Mouse (Mus musculus) intestine, embryonic 16.5 days (tissue): ENCODE data around the gene C130050O18Rik. TPM values are rescaled to one million over a fixed set of nuclear protein-coding genes. Genes with fewer than 3 reads are reported as not detected.

Experiments
- ATAC-seq: fragments of 200-750 bp; cut with Nextera tagmentation; 2 replicates; pipeline ENCODE4 v1.8.0; 2017; ENCODE audit warnings: moderate TSS enrichment, moderate library complexity
- H3K27ac ChIP-seq: fragments of 300-500 bp; sonication (generic); 2 replicates; pipeline ENCODE4 v1.5.1; 2014; ENCODE audit warnings: mild to moderate bottlenecking, low read length
- H3K27me3 ChIP-seq: fragments of 300-500 bp; sonication (generic); replicated peaks from 2 replicates; pipeline ENCODE4 v1.6.1; 2014; ENCODE audit warnings: low read length, control low read depth, mixed read lengths; ENCODE audit not compliant: control insufficient read depth, insufficient read depth
- H3K36me3 ChIP-seq: fragments of 300-500 bp; sonication (generic); 2 replicates; pipeline ENCODE4 v1.6.1; 2014; ENCODE audit warnings: low read length, control low read depth; ENCODE audit not compliant: control insufficient read depth, insufficient read depth
- H3K4me1 ChIP-seq: fragments of 300-500 bp; sonication (generic); 2 replicates; pipeline ENCODE4 v1.6.1; 2014; ENCODE audit warnings: low read length, control low read depth, mixed read lengths; ENCODE audit not compliant: control insufficient read depth, insufficient read depth
- H3K4me2 ChIP-seq: fragments of 300-500 bp; sonication (generic); 2 replicates; pipeline ENCODE4 v1.6.1; 2014; ENCODE audit warnings: low read depth, low read length, control low read depth
- H3K4me3 ChIP-seq: fragments of 300-500 bp; sonication (generic); 2 replicates; pipeline ENCODE4 v1.5.1; 2014; ENCODE audit warnings: mild to moderate bottlenecking, low read length
- H3K9ac ChIP-seq: fragments of 300-500 bp; sonication (generic); 2 replicates; pipeline ENCODE4 v1.6.1; 2014; ENCODE audit warnings: low read depth, low read length
- H3K9me3 ChIP-seq: fragments of 300-500 bp; sonication (generic); 2 replicates; pipeline ENCODE4 v1.6.1; 2016; ENCODE audit warnings: low read length, control low read depth; ENCODE audit not compliant: control insufficient read depth
- WGBS: fragments of 180-500 bp; shearing (Covaris S2); extraction: QIAGEN DNeasy Blood & Tissue Kit; methylation state at CpG from one replicate; pipeline ENCODE4 v1.1.7; 2014; 5-methylcytosine and 5-hydroxymethylcytosine counted together
- polyA plus RNA-seq: library from polyadenylated mRNA; unstranded; fragments of >200 nt; fragmentation: Nextera tagmentation; extraction: Ambion mirVana; gene quantifications from 2 replicates; pipeline ENCODE4 v1.2.1, GENCODE M21; 2015

C130050O18Rik gene
- polyA plus RNA-seq, 1 experiment from 2014 or later: 0.87 TPM

DNA sequence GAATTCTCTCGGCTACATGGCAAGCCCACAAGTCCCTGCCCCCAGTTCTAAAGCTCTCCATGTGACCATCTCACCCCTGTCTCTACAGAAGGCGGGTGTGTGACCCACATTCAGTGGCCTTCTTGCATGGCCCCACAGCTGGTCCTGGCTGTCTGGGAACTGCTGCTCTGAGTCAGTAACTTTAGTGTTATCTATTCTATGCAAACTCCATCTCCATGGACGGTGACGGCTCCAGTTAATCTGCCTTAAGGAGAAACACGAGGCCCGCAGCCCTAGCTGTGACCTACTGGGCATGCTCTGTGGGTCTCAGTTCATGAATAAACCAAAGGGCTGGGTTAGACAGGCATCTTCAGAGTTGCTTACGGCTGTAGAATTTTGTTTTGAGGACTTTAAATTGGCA is 10.7 kb upstream of the C130050O18Rik start:
- Histone ChIP-seq H3K9me3 (no peaks in the 10 kb centered on the region), H3K4me3 (no peak overlapping the region), H3K4me1 (peaks cover 13% of the 10 kb centered on the region), H3K27me3 (no peaks in the 10 kb centered on the region), H3K4me2 (no peak overlapping the region), H3K9ac (no peak overlapping the region), H3K27ac (no peak overlapping the region), H3K36me3 (no peaks in the 10 kb centered on the region)
- 70% methylated on average over 7 of the region's 7 CpGs for WGBS
- no peak for ATAC-seq

DNA sequence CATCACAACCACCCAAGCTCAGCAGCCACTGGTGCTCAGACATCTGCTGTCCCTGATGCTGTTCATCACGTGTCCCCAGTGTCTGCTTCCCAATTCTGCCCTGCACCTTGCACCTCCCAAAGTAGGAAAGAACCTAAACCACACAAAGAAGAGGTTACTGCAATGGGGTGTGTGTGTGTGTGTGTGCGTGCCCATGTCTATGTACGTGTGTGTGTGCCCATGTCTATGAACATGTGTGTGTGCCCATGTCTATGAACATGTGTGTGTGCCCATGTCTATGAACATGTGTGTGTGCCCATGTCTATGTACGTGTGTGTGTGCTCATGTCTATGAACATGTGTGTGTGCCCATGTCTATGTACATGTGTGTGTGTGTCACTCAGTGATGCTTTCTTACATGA is 9.6 kb upstream of the C130050O18Rik start:
- H3K36me3 ChIP-seq: no peaks in the 10 kb centered on the region
- H3K27ac ChIP-seq: no peak overlapping the region
- no peak overlapping the region for H3K9ac ChIP-seq
- H3K4me2 ChIP-seq: no peak overlapping the region
- H3K9me3 ChIP-seq: no peaks in the 10 kb centered on the region
- ATAC-seq: no peak
- H3K27me3 ChIP-seq: no peaks in the 10 kb centered on the region
- peaks cover 6% of the 10 kb centered on the region for H3K4me1 ChIP-seq
- 95% methylated on average over 4 of the region's 4 CpGs for whole genome bisulfite sequencing
- no peak overlapping the region for H3K4me3 ChIP-seq

- WGBS: 94% methylated on average over 4 of the region's 4 CpGs
- Histone ChIP-seq H3K4me2 (no peak overlapping the region), H3K9ac (no peak overlapping the region), H3K9me3 (no peaks in the 10 kb centered on the region), H3K36me3 (no peaks in the 10 kb centered on the region), H3K4me3 (no peak overlapping the region), H3K27me3 (no peaks in the 10 kb centered on the region), H3K27ac (no peak overlapping the region), H3K4me1 (peaks cover 6% of the 10 kb centered on the region)
- no peak for ATAC-seq
Measured at GRCm38 (mm10) chr5:139397359-139397916, 7.6 kb upstream of the C130050O18Rik start.

DNA sequence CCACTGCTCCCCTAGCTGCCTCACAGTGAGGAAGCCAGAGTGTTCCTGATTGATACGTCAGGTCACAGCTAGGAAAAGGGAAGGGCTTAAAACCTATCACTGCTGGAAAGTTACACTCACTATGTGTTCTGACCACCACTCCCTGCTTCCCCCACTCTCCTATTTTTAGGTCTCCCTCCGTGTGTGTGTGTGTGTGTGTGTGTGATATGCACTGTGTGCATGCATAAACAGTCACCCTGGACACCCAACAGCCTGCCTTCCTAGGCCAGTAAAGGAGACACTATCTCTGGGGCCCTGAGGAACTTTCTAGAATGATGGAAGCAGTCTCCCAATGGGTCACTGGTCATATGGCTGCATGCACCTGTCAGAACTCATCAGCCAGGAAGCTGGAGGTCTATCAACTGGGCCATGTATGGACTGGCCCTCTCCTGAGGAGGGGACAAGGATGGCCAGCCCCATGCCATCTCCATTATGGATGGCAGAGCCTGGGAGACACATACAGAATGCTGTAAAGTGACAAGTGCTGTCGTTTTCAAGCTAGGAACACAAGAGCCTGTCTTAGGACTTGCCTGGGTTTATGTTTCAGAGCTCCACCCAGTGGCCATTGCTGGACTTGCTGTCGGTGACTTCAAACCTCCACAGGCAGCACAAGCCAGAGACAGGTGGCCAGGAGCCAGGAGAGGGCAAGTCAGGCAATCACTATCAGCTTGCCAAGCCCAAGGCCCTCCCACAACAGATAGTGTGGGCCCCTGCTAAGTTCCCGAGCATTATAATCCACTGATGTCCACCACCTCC is 6.9 kb upstream of the C130050O18Rik start:
- H3K36me3 ChIP-seq: no peaks in the 10 kb centered on the region
- 41% methylated on average over 5 of the region's 5 CpGs for WGBS
- no peaks in the 10 kb centered on the region for H3K9me3 ChIP-seq
- no peak overlapping the region for H3K27ac ChIP-seq
- peak; percentile 77 for ATAC-seq
- H3K4me2 ChIP-seq: no peak overlapping the region
- peaks cover 6% of the 10 kb centered on the region for H3K4me1 ChIP-seq
- H3K4me3 ChIP-seq: no peak overlapping the region
- H3K9ac ChIP-seq: no peak overlapping the region
- H3K27me3 ChIP-seq: no peaks in the 10 kb centered on the region

GRCm38 (mm10) chr5:139398786-139399185 is 6.3 kb upstream of the C130050O18Rik start:
- peaks cover 6% of the 10 kb centered on the region for H3K4me1 ChIP-seq
- no peak overlapping the region for H3K4me2 ChIP-seq
- no peak overlapping the region for H3K4me3 ChIP-seq
- no peak for ATAC-seq
- H3K27me3 ChIP-seq: no peaks in the 10 kb centered on the region
- no peak overlapping the region for H3K27ac ChIP-seq
- 86% methylated on average over 5 of the region's 5 CpGs for WGBS
- no peak overlapping the region for H3K9ac ChIP-seq
- no peaks in the 10 kb centered on the region for H3K36me3 ChIP-seq
- H3K9me3 ChIP-seq: no peaks in the 10 kb centered on the region

DNA sequence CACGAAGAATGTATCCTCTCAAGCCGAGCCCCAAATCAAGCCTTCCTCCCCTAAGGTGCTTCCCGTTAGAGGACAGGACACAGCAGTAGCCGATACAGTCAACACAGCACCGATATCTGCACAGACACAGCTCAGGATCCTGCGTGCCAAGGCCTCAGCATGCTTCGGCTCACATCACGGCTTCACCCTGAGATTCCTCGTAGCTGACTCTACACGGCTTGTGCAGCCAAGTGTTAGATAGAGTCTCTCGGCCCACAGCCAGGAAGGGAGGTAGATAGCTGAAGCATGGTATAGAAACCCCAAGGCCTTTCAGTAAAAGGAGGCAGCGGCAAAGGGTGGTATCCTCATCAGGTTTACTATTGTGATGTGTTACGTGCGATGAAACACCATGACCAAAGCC is 5.1 kb upstream of the C130050O18Rik start:
- Histone ChIP-seq H3K4me2 (no peak overlapping the region), H3K27me3 (no peaks in the 10 kb centered on the region), H3K4me3 (no peak overlapping the region), H3K36me3 (no peaks in the 10 kb centered on the region), H3K4me1 (peaks cover 6% of the 10 kb centered on the region), H3K9ac (no peak overlapping the region), H3K9me3 (no peaks in the 10 kb centered on the region), H3K27ac (no peak overlapping the region)
- WGBS: 83% methylated on average over 14 of the region's 14 CpGs
- no peak for ATAC-seq

GRCm38 (mm10) chr5:139402106-139402505 is 3.0 kb upstream of the C130050O18Rik start:
- no peaks in the 10 kb centered on the region for H3K9me3 ChIP-seq
- H3K27ac ChIP-seq: no peak overlapping the region
- H3K9ac ChIP-seq: no peak overlapping the region
- H3K4me3 ChIP-seq: no peak overlapping the region
- no peaks in the 10 kb centered on the region for H3K36me3 ChIP-seq
- no peaks in the 10 kb centered on the region for H3K27me3 ChIP-seq
- no peak for ATAC-seq
- no peak overlapping the region for H3K4me2 ChIP-seq
- WGBS: 90% methylated on average over 2 of the region's 2 CpGs
- H3K4me1 ChIP-seq: peaks cover 9% of the 10 kb centered on the region

- Histone ChIP-seq H3K4me3 (no peak overlapping the region), H3K27me3 (no peaks in the 10 kb centered on the region), H3K4me2 (no peak overlapping the region), H3K4me1 (peaks cover 5% of the 10 kb centered on the region), H3K36me3 (no peaks in the 10 kb centered on the region), H3K27ac (no peak overlapping the region), H3K9me3 (no peaks in the 10 kb centered on the region), H3K9ac (no peak overlapping the region)
- 92% methylated on average over 8 of the region's 8 CpGs for WGBS
- no peak for ATAC-seq
Measured at GRCm38 (mm10) chr5:139403692-139404260, 1.3 kb upstream of the C130050O18Rik start.

DNA sequence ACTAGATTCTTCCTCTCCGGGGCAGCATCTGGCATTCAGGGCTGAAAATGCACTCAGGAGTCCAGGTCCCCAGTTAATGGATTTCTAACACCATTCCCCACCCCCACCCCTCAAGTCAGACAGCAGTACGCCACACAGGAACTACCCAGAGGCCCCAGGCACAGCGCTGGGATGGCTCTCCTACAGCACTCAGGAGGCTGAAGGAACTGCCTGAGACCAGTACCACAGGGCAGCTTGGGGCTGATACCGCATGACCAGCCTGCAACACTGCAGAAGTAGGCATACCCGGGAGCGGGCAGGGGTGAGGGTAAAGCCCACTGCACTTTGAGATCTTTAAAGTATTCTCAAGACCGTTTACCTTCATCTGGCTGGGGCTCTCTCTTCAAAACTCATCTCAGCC is 398 bp downstream of the C130050O18Rik start:
- no peak overlapping the region for H3K4me3 ChIP-seq
- no peak overlapping the region for H3K9ac ChIP-seq
- H3K27me3 ChIP-seq: no peaks in the 10 kb centered on the region
- H3K27ac ChIP-seq: no peak overlapping the region
- no peaks in the 10 kb centered on the region for H3K9me3 ChIP-seq
- no peak overlapping the region for H3K4me2 ChIP-seq
- no peak for ATAC-seq
- 69% methylated on average over 7 of the region's 7 CpGs for WGBS
- peaks cover 11% of the 10 kb centered on the region for H3K4me1 ChIP-seq
- no peaks in the 10 kb centered on the region for H3K36me3 ChIP-seq
